Mouse (Mus musculus) kidney, adult 2 months (tissue): Measurements from ENCODE around the gene Ch25h.

Experiments used
- CTCF ChIP-seq: fragments of 200-500 bp; conservative IDR thresholded peaks from 2 replicates; pipeline ENCODE4 v1.5.1; 2011; ENCODE audit warnings: low read depth, mild to moderate bottlenecking, control low read depth, low read length, moderate library complexity, mixed read lengths; ENCODE audit not compliant: insufficient read depth, insufficient read length
- POLR2A ChIP-seq: fragments of 200-500 bp; IDR thresholded peaks from one replicate; pipeline ENCODE4 v1.6.1; 2011; ENCODE audit warnings: low read depth, low read length, control low read depth

DNA sequence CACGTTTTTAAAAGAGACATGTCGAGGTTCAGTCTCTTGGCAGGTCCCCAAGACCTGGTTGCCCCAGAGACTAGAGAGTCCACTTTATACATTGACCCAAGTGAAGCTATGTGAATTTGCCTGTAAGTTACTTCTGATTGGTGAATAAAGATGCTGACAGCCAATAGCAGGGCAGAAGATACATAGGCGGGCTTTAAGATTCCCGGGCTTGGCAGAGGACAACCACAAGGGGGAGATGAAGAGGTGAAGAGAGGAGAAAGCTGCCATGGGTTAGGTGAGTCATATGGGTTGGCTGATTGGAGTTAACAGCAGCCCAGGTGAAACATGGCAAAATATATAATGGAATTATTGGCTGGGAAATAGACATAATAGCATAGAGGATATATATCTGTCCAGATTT is 25.8 kb upstream of the Ch25h start:
- TF ChIP-seq POLR2A (no peak), CTCF (peak; percentile 70)
